Mouse (Mus musculus) adrenal gland, adult 18-20 months (tissue): ENCODE measurements around the gene Fam84b. TPM values are rescaled to one million over a fixed set of nuclear protein-coding genes. Genes with fewer than 3 reads are reported as not detected.
"Not testable (repeated sequence)": the region's sequence is repeated elsewhere in the genome, so short reads cannot be mapped to it uniquely, and the experiment has no call there.

ENCODE experiments used
- DNase-seq, 2 experiments: peaks; one replicate each; pipeline ENCODE4 v3.0.0; 2021 to 2022; ENCODE audit warnings: low spot score in 2 of 2
- long read RNA-seq, 2 experiments: library from polyadenylated mRNA; stranded (forward); transcript quantifications; one replicate each; pipeline ENCODE4 v2.0.0; 2021
- total RNA-seq, 2 experiments: library from RNA; stranded (reverse); gene quantifications; 1 replicate in 1 of 2; 2 replicates in 1 of 2; pipeline ENCODE4 v1.2.3; 2021

The Fam84b gene
- total RNA-seq, result 10 to 100 TPM in 1 of 2 experiments, 1 to 10 TPM in 1; 10.0 to 13.8 TPM
- long read RNA-seq, experiment 1, full-length matches to known transcripts, result 3 of 3 reads
- long read RNA-seq, experiment 1, partial matches to known transcripts, result 0 of 3 reads
- long read RNA-seq, experiment 1, other reads (novel, unspliced or antisense), result 0 of 3 reads
- long read RNA-seq, experiment 2, full-length matches to known transcripts, result 1 of 4 reads
- long read RNA-seq, experiment 2, partial matches to known transcripts, result 0 of 4 reads
- long read RNA-seq, experiment 2, other reads (novel, unspliced or antisense), result 3 of 4 reads

- DNase-seq, result peak in 1 of 2 experiments; percentile 28
These were observed at the start of gene Fam84b for GRCm38 (mm10) chr15:60853231-60853999. Gene Fam84b, minus strand, starts transcription at chr15:60853778.

DNA sequence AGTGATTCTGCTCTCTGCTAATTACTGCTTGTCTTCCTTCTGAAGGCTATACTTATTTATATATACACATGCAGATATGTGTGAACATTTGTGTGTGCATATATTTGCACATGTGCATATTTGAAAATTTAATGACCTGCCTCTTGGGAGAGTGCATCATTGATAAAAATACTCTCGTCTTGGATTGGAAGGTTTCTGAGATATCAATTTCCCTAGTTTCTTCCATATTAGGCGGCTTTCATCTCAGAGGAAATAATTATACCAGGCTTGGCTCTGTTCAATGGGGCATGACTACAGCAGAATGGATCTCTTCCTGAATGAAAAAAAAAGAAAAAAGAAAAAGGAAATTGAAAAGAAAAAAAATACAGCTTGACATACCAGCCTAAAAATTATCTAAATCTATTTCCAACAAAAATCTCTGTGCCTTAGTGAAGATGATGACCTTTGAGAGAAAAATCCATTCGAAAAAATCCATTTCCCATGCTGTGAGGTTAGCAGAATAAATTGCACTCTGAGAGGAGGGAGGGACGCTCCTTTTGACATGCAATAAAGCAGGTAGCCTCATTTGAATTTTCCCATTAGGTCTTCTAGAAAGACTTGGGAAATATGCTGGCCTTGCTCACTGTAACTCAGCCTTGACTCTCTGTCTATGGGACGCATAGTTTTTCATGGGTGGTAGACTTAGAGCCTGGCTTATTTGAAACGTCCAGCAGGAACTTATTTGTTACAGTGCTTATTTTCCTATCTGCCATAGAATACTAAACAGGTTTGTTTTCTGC is 44.8 kb upstream of the Fam84b start:
- no peak for DNase-seq

DNA sequence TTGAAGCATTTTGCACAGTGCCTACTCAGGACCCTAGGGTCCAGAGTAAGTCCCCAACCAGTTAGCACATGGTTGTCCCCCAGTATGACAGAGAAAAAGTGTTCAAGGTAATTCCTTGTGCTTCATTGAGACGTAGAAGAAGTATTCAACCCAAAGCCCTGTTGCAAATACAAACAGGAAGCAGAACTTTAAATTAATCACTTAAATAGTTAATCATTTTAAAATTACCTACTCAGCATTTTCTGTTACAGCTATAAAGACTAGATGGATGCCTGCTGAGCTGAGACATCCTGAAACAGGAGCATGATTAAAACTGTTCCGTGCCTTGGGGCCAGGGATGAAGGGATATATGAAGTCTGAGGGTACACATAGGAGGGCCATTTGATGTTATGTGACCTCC is 42.5 kb upstream of the Fam84b start:
- DNase-seq, result no peak

DNA sequence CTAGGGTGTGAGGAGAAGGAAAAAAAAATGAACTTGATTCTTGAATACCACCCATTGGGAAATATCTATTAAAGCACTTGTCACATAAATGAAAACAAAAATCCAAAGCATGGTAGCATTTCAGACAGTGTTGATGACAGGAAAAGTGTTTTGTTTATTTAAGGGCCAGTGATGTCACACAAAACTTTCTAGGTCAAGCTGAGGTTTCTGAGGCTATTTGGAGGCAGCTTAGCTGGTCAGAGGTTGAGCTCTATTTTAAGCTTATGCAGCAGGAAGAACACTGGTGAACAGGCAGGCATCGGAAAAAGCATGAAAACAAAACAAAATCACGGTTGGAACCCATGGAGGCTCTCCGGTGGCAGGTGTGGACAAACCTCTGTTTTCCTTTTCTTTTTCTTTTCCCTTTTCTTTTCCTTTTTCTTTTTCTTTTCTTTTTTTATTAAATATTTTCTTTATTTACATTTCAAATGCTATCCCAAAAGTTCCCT is 39.4 kb upstream of the Fam84b start:
- DNase-seq, result no peak

- no peak for DNase-seq
These were observed 35.1 kb upstream of the Fam84b start for GRCm38 (mm10) chr15:60888724-60889123.

DNA sequence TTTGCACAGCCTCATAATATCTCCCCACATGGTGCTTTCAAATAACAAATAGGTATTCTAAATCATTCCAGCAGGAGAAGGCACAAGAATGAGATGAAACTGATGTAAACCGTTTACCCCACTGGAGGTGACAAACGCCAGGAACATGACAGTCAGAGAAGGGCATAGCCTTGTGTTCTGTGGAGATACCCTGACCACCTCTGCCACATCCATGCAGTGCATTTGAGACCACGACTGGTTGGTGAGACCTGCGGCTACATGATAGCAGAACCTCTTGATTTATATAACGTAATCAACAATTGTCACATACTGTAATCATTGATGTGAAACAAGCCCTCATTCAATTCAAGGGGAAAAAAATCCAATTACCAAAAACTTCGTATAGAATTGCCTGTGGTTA is 22.1 kb upstream of the Fam84b start:
- DNase-seq, result no peak

GRCm38 (mm10) chr15:60862417-60862816 is 8.8 kb upstream of the Fam84b start:
- DNase-seq, result no peak

DNA sequence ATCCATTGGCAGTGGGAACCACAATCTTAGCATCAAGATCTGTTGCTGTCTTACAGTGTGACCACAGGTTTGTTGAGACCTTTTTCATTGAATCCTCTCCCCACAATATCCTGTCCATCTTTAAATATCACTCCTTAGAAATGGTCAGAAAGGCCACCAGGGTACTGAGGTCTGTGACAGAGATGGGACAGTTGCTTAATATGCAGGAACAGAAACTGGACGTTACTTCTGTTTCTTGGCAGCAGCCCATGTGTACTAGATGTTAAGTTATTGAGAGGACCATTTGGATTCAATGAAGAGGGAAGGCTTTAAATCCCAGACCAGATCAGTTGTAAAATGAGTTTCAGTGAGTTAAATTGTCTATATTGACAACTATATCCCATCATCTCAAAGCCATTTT is 1.5 kb upstream of the Fam84b start:
- DNase-seq, result no peak

DNA sequence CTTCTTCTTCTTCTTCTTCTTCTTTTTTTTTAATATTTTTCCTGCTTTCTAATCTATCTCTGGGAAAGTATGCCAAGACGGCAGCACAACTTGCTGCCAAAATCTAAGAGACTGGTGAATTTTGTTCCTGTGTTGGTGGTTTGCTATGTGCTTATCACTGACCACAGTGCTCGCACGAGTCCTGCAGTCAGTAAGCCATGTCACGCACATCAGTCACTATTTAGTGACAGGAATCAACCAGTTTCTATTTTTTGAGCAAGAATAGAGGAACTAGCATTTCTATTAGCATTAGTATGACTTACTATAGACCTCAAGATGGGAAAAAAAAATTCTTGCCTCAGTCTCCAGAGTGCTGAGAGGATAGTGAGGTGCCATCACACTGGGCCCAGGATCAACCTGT is 573 bp upstream of the Fam84b start:
- DNase-seq, result no peak

- DNase-seq, result no peak
These were observed 4.9 kb downstream of the Fam84b start for GRCm38 (mm10) chr15:60848630-60849029.

DNA sequence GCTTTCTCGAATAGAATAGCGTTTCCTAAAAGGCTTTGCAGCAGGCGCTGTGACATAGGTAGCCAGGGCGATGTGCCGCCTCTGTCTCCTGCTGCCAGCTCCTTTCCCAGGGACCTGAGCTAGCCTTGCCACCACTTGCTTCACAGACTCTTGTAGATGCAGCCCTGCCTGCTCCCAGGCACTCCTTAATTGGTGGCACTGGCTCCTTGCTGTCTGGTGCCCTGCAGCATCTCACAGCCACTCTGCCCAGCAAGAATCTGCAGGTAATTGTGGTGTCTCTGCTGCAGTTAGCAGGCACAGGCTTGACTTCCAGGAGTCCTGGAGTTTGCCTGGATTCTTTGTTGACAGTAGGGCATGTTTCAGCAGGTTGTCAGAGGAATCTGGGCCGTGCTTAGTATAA is 7.3 kb downstream of the Fam84b start:
- no peak for DNase-seq

DNA sequence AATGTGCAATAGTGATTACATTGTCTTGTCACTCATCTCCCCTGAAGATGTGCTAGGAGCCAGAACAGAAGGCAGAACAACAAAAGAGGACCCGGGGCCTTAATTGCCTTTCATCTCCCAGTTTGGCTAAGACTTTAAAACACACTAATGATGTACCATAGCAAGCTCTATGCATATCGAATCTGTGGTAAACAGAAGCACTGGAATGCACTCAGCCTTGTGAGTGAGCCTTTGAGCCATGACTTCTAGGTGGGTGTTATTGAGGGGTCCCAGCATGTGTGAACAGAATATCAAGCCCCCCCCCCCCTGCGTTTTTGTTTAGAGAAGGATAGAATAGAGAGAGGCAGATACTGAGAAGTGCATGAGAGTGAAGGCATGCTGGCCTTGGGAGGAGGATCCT is 7.7 kb downstream of the Fam84b start:
- no peak for DNase-seq

DNA sequence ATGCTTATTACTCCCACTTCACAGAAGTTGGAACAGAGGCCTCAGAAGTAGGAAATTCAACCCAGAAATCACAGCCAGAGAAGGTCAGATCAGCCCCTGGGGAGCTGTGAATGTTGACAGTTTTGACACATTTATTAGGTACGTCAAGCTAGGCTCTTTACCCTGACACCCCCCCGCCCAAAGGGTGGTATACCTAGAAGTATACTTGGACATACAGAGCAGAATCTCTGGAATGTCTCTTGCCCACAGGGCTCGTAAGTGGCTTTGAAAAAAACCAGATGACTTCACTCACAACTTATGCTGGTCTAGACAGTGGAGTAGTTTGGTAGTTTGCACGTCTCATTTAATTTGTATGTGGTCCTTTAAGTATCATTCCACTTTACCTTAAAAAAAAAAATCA is 11.8 kb downstream of the Fam84b start:
- no peak for DNase-seq

DNA sequence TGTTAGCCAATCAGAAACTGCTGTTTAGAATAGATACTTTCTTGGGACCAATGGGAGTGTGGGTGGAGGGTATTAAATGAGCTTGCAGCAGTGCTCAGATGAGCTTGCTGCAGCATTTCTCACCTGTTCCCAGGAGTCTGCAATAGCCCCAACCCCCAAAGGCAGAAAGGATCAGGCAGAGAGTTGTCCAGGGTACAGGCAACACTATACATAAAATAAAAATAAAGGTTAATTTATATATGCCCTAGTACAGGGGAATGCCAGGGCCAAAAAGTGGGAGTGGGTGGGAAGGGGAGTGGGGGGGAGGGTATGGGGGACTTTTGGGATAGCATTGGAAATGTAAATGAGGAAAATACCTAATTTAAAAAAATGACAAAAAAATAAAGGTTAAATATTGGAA is 12.3 kb downstream of the Fam84b start:
- DNase-seq, result not testable (repeated sequence)

DNA sequence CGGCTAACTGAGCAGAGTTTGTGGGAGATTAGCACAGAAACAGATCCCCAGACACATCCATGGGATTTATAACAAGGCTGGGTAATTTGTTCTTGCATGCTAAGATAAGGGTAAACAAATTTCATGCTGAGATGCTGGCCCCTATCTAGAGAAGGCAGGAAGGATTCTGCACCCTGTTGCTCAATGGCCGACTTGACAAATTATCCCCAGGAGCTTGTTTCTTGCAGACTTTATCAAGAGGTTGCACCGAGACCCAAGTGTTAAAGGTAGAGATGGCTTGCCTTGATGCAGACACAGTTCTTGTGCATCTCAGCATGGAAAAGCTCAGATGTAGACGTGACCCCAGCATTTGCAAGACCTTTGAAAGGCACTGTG is 13.3 kb downstream of the Fam84b start:
- no peak for DNase-seq

GRCm38 (mm10) chr15:60839539-60840295 is 13.9 kb downstream of the Fam84b start:
- DNase-seq, result no peak

DNA sequence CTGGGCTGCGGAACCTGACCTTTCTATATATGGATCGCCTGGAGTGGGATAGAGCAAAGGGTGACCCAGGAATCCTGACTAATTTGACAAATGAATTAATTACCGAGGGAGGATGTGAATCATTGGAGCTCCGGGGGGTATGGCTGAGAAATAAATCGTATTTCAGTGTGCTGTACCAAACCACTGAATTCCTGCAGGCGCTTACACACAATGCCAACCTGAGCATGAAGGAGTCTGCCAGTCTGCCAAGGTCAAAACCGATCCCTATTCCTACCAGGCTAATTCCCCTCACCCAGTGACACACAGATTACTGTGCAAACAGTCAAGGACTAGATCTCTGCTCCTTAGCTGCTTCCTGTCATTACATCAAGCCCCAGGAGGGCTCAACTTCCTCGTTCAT is 15.4 kb downstream of the Fam84b start:
- no peak for DNase-seq

DNA sequence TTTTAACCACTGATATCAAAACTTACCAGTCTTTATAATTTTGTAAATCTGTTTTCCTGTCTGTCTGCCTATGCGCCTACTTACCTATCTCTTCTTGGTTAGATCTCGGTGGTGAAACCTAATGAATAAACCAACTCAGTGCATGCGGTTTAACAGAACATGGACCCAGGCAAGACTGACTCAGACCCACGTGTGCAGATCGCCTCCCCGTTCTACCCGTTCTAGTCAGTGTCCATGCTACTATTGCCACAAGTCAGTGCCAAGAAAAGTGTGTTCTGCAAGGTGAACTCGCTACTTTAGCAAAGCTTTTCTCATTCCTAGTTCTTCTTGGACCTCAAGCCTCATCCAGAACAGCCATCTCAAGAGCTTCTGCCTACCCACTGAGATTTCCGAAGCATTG is 15.9 kb downstream of the Fam84b start:
- DNase-seq, result no peak

DNA sequence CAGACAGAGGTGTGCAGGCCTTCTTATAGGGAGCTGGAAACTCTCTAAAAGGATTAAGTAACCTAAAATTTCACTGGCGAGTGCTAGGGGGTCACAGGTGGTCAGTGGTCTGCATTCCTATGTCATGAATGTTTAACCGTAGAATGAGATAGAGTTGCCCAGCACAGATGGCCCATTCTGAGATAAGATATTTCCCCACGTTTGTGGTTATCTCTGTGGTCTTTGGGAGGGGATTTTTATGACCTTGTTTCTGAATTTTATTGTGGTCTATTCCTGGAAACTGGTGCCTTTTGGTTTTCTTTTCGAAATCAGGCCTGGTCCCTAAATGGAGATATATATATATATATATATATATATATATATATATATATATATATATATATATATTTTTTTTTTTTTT is 17.3 kb downstream of the Fam84b start:
- no peak for DNase-seq

DNA sequence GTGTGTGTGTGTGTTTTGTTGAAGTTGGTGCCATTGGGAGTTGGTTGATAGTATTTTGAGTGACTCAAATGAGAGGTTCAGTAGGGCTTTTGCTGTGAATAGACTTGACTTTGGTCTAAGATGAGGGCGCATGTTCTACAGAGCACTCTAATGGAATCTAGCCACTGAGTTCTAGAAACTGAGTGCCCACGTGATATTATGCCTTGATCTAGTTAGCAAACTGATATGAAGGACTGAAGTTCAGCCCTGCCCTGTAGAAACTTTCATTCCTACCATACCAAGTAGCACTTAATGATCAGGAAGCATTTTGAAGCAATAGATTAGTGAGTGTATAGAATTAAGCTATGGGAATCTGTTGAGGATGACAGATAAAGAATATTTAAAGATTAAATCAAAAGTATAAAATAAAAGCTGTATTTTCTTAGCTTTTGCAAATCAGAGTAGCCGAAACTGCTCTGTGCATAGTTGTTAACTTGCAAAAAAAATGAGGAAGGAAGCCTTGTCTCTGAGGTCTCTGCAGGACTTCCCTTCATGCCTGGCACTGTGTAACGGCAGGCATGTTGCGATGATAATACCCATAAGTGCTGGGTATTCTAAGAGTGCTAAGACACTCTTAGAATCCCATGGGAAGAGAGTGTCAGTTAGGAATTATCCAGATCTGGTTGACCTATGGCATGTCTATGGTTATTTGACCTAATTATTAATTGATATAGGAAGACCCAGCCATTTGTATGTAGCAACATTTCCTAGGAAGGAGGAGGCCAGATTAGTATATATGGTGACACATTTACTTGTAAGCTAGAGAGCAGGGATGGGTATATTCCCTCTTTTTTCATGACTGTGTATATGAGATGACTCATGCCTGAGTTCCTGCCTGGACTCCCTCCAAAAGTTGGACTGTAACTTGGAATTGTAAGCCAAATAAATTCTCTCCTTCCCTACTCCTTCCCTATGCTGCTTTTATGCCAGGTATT is 18.7 kb downstream of the Fam84b start:
- no peak for DNase-seq
